Mouse (Mus musculus) liver, adult 10 weeks (tissue): ENCODE data around the gene Gm14525. TPM values are rescaled to one million over a fixed set of nuclear protein-coding genes. Genes with fewer than 3 reads are reported as not detected.

Source experiments
- polyA plus RNA-seq: library from polyadenylated mRNA; stranded (reverse); fragments of 350-450 nt; fragmentation: Illumina TruSeq; extraction: RNeasy Lipid Tissue Mini Kit (QIAGEN cat#74804); gene quantifications from one replicate; pipeline ENCODE4 v1.2.3, GENCODE M21; 2014; ENCODE audit warnings: low read depth, low replicate concordance

Gm14525 gene
- polyA plus RNA-seq: not detected

DNA sequence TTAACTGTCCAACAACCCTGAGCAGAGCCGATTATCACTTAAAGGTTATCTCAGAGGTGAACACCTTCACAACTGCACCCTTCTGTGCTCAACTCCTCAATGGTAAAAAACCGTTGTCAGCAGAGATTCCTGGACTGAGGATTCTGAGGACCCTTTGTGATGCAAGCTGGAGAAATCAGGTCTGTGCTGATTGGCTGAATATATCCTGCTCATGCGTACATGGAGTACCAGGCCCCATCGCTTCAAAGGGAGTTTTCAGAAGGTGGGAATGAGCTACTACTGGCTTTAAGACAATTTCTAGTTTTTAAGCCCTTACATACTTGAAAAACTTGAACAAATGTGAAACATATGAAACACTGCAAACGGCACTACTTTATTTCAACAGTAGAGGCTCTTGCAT, at the start of gene Gm14525:
Gene Gm14525, minus strand, starts transcription at position 101 of the 400 bp plus-strand sequence.

Other genes starting within 250 kb of the Gm14525 start
- not detected for gene Slx, start 157.1 kb downstream of the Gm14525 start, polyA plus RNA-seq
- gene Gm6121, start 233.1 kb upstream of the Gm14525 start, polyA plus RNA-seq: not detected